Mouse (Mus musculus): ENCODE measurements at regions not wholly inside any gene's neighbourhood (a gene's known extent, or its start where the extent isn't known, plus 50 kb on each side); places are given as distances from the start of the nearest gene placed in this dataset.

- Histone ChIP-seq H3K4me2 (replicated peaks) (no peak overlapping the region), H3K9ac (no peak overlapping the region), H3K9me3 (0 out of 2 replicates have a peak, but pooled peaks cover 2% of the 10 kb centered on the region), H3K36me3 (no peaks in the 10 kb centered on the region), H3K27me3 (no peaks in the 10 kb centered on the region), H3K4me1 (no peaks in the 10 kb centered on the region), H3K4me3 (no peak overlapping the region), H3K27ac (no peak overlapping the region)
- no peak for ATAC-seq (ENCODE audit: low FRiP score, low read depth)
- WGBS = 96% methylated on average over 3 of the region's 3 CpGs
Observed at GRCm38 (mm10) chr7:133467579-133467978, 134.4 kb downstream of the Tex36 start.

- H3K9ac ChIP-seq = no peak overlapping the region
- H3K27ac ChIP-seq = no peak overlapping the region
- no peak overlapping the region for H3K4me2 ChIP-seq (replicated peaks)
- H3K4me3 ChIP-seq = no peak overlapping the region
- peaks cover 25% of the 10 kb centered on the region for H3K4me1 ChIP-seq
- WGBS = 73% methylated on average over 7 of the region's 7 CpGs
- no peak for ATAC-seq (ENCODE audit: low FRiP score, low read depth)
- 0 out of 2 replicates have a peak, but pooled peaks cover 2% of the 10 kb centered on the region for H3K9me3 ChIP-seq
- H3K36me3 ChIP-seq = no peaks in the 10 kb centered on the region
- H3K27me3 ChIP-seq = no peaks in the 10 kb centered on the region
Observed at GRCm38 (mm10) chr7:133459306-133459705, 142.7 kb downstream of the Tex36 start.

GRCm38 (mm10) chr7:133457436-133458324 is 144.3 kb downstream of the Tex36 start:
- Histone ChIP-seq H3K27me3 (no peaks in the 10 kb centered on the region), H3K36me3 (no peaks in the 10 kb centered on the region), H3K4me2 (replicated peaks) (no peak overlapping the region; the same call in 1 of the 2 replicates), H3K9me3 (no peaks in the 10 kb centered on the region), H3K27ac (peak overlapping the region; percentile 80; the same call in 1 of the 2 replicates), H3K4me3 (no peak overlapping the region), H3K4me1 (peaks cover 25% of the 10 kb centered on the region), H3K9ac (no peak overlapping the region)
- peak; percentile 72; the same call in 1 of the 2 replicates for ATAC-seq (ENCODE audit: low FRiP score, low read depth)
- 18% methylated on average over 16 of the region's 16 CpGs for WGBS

GRCm38 (mm10) chr7:133450246-133450645 is 151.7 kb downstream of the Tex36 start:
- ATAC-seq (ENCODE audit: low FRiP score, low read depth) = no peak
- no peak overlapping the region for H3K4me3 ChIP-seq
- H3K27me3 ChIP-seq = no peaks in the 10 kb centered on the region
- H3K9ac ChIP-seq = no peak overlapping the region
- H3K36me3 ChIP-seq = no peaks in the 10 kb centered on the region
- no peak overlapping the region for H3K4me2 ChIP-seq (replicated peaks)
- 45% methylated on average over 7 of the region's 7 CpGs for WGBS
- no peaks in the 10 kb centered on the region for H3K9me3 ChIP-seq
- H3K27ac ChIP-seq = no peak overlapping the region
- H3K4me1 ChIP-seq = peaks cover 19% of the 10 kb centered on the region

- WGBS = 14% methylated on average over 2 of the region's 2 CpGs
- H3K9me3 ChIP-seq = no peaks in the 10 kb centered on the region
- H3K9ac ChIP-seq = no peak overlapping the region
- no peak for ATAC-seq (ENCODE audit: low FRiP score, low read depth)
- H3K4me2 ChIP-seq (replicated peaks) = no peak overlapping the region
- no peaks in the 10 kb centered on the region for H3K27me3 ChIP-seq
- H3K27ac ChIP-seq = no peak overlapping the region
- no peaks in the 10 kb centered on the region for H3K36me3 ChIP-seq
- peaks cover 19% of the 10 kb centered on the region for H3K4me1 ChIP-seq
- H3K4me3 ChIP-seq = no peak overlapping the region
Observed at GRCm38 (mm10) chr7:133447079-133447478, 154.9 kb downstream of the Tex36 start.

- H3K4me3 ChIP-seq = no peak overlapping the region
- ATAC-seq (ENCODE audit: low FRiP score, low read depth) = no peak
- H3K27ac ChIP-seq = peak overlapping the region; percentile 61; the same call in 1 of the 2 replicates
- 23% methylated on average over 4 of the region's 4 CpGs for WGBS
- H3K36me3 ChIP-seq = no peaks in the 10 kb centered on the region
- peaks cover 27% of the 10 kb centered on the region for H3K4me1 ChIP-seq
- no peaks in the 10 kb centered on the region for H3K9me3 ChIP-seq
- no peak overlapping the region for H3K9ac ChIP-seq
- no peaks in the 10 kb centered on the region for H3K27me3 ChIP-seq
- no peak overlapping the region for H3K4me2 ChIP-seq (replicated peaks)
Observed at GRCm38 (mm10) chr7:133441661-133442060, 160.3 kb downstream of the Tex36 start.

GRCm38 (mm10) chr7:133441169-133441568 is 160.8 kb downstream of the Tex36 start:
- H3K9me3 ChIP-seq = no peaks in the 10 kb centered on the region
- WGBS = 44% methylated on average over 6 of the region's 6 CpGs
- ATAC-seq (ENCODE audit: low FRiP score, low read depth) = no peak
- H3K27ac ChIP-seq = peak overlapping the region; percentile 61; the same call in 1 of the 2 replicates
- H3K4me2 ChIP-seq (replicated peaks) = peak overlapping the region; percentile 43
- no peaks in the 10 kb centered on the region for H3K27me3 ChIP-seq
- no peak overlapping the region for H3K9ac ChIP-seq
- H3K4me1 ChIP-seq = peaks cover 25% of the 10 kb centered on the region
- H3K36me3 ChIP-seq = no peaks in the 10 kb centered on the region
- H3K4me3 ChIP-seq = peak overlapping the region; percentile 9; the same call in 1 of the 2 replicates

GRCm38 (mm10) chr7:133440711-133441110 is 161.2 kb downstream of the Tex36 start:
- no peaks in the 10 kb centered on the region for H3K36me3 ChIP-seq
- peak overlapping the region; percentile 43 for H3K4me2 ChIP-seq (replicated peaks)
- H3K9me3 ChIP-seq = no peaks in the 10 kb centered on the region
- H3K4me1 ChIP-seq = peaks cover 25% of the 10 kb centered on the region
- no peaks in the 10 kb centered on the region for H3K27me3 ChIP-seq
- peak overlapping the region; percentile 34; the same call in 1 of the 2 replicates for H3K27ac ChIP-seq
- no peak overlapping the region for H3K9ac ChIP-seq
- 42% methylated on average over 12 of the region's 12 CpGs for WGBS
- H3K4me3 ChIP-seq = peak overlapping the region; percentile 9; the same call in 1 of the 2 replicates
- ATAC-seq (ENCODE audit: low FRiP score, low read depth) = no peak; the same call in 1 of the 2 replicates

- Histone ChIP-seq H3K4me1 (peaks cover 25% of the 10 kb centered on the region), H3K9ac (no peak overlapping the region), H3K4me3 (no peak overlapping the region), H3K27me3 (no peaks in the 10 kb centered on the region), H3K36me3 (no peaks in the 10 kb centered on the region), H3K4me2 (replicated peaks) (peak overlapping the region; percentile 43; the same call in 1 of the 2 replicates), H3K9me3 (no peaks in the 10 kb centered on the region), H3K27ac (peak overlapping the region; percentile 34)
- ATAC-seq (ENCODE audit: low FRiP score, low read depth) = no peak
- WGBS = 68% methylated on average over 6 of the region's 6 CpGs
Observed at GRCm38 (mm10) chr7:133440086-133440485, 161.9 kb downstream of the Tex36 start.

GRCm38 (mm10) chr7:133438631-133439030 is 163.3 kb downstream of the Tex36 start:
- peaks cover 30% of the 10 kb centered on the region for H3K4me1 ChIP-seq
- 52% methylated on average over 6 of the region's 6 CpGs for WGBS
- ATAC-seq (ENCODE audit: low FRiP score, low read depth) = no peak

GRCm38 (mm10) chr7:133437866-133438265 is 164.1 kb downstream of the Tex36 start:
- no peak for ATAC-seq (ENCODE audit: low FRiP score, low read depth)
- Histone ChIP-seq H3K4me2 (replicated peaks) (no peak overlapping the region), H3K36me3 (no peaks in the 10 kb centered on the region), H3K9ac (no peak overlapping the region), H3K9me3 (no peaks in the 10 kb centered on the region), H3K4me1 (peaks cover 30% of the 10 kb centered on the region), H3K4me3 (no peak overlapping the region), H3K27me3 (no peaks in the 10 kb centered on the region), H3K27ac (no peak overlapping the region)
- WGBS = 37% methylated on average over 7 of the region's 7 CpGs

More at GRCm38 (mm10) chr7:133438631-133439030, 163.3 kb downstream of the Tex36 start:
- Histone ChIP-seq H3K27ac (no peak overlapping the region), H3K4me3 (no peak overlapping the region), H3K27me3 (no peaks in the 10 kb centered on the region), H3K9me3 (no peaks in the 10 kb centered on the region), H3K36me3 (no peaks in the 10 kb centered on the region), H3K4me2 (replicated peaks) (no peak overlapping the region), H3K9ac (no peak overlapping the region)

GRCm38 (mm10) chr7:133435596-133436357 is 166.2 kb downstream of the Tex36 start:
- no peak overlapping the region for H3K9ac ChIP-seq
- H3K4me2 ChIP-seq (replicated peaks) = no peak overlapping the region
- H3K36me3 ChIP-seq = no peaks in the 10 kb centered on the region
- WGBS = 73% methylated on average over 14 of the region's 14 CpGs
- no peak overlapping the region for H3K4me3 ChIP-seq
- H3K27me3 ChIP-seq = no peaks in the 10 kb centered on the region
- H3K27ac ChIP-seq = no peak overlapping the region
- peaks cover 19% of the 10 kb centered on the region for H3K4me1 ChIP-seq
- no peaks in the 10 kb centered on the region for H3K9me3 ChIP-seq
- no peak for ATAC-seq (ENCODE audit: low FRiP score, low read depth)
